Mouse (Mus musculus) hindbrain, embryonic 11.5 days (tissue): ENCODE results near the gene Tbc1d12. TPM values are rescaled to one million over a fixed set of nuclear protein-coding genes. Genes with fewer than 3 reads are reported as not detected.

Source experiments
- ATAC-seq: fragments of 200-750 bp; cut with Nextera tagmentation; 2 replicates; pipeline ENCODE4 v1.8.0; 2017; ENCODE audit warnings: mild to moderate bottlenecking, moderate TSS enrichment, moderate library complexity; ENCODE audit not compliant: low FRiP score
- DNase-seq: peaks from one replicate; pipeline ENCODE4 v3.0.0-alpha.2; 2015; ENCODE audit warnings: low spot score
- H3K27ac ChIP-seq: fragments of 300-500 bp; sonication (generic); 2 replicates; pipeline ENCODE4 v1.5.1; 2014; ENCODE audit warnings: mild to moderate bottlenecking, low read depth, low read length
- H3K27me3 ChIP-seq: fragments of 300-500 bp; sonication (generic); 2 replicates; pipeline ENCODE4 v1.6.1; 2014; ENCODE audit warnings: mild to moderate bottlenecking, low read length, moderate library complexity, mixed read lengths; ENCODE audit not compliant: control insufficient read depth, insufficient read depth
- H3K36me3 ChIP-seq: fragments of 300-500 bp; sonication (generic); 2 replicates; pipeline ENCODE4 v1.6.1; 2014; ENCODE audit warnings: mild to moderate bottlenecking, low read length, moderate library complexity, mixed read lengths; ENCODE audit not compliant: control insufficient read depth, insufficient read depth
- H3K4me1 ChIP-seq: fragments of 300-500 bp; sonication (generic); replicated peaks from 2 replicates; pipeline ENCODE4 v1.6.1; 2014; ENCODE audit warnings: low read length, mixed read lengths; ENCODE audit not compliant: control insufficient read depth, insufficient read depth
- H3K4me2 ChIP-seq: fragments of 300-500 bp; sonication (generic); replicated peaks from 2 replicates; pipeline ENCODE4 v1.6.1; 2014; ENCODE audit warnings: mild to moderate bottlenecking, low read depth, low read length
- H3K4me3 ChIP-seq: fragments of 300-500 bp; sonication (generic); 2 replicates; pipeline ENCODE4 v1.5.1; 2014; ENCODE audit warnings: low read depth, low read length
- H3K9ac ChIP-seq: fragments of 300-500 bp; sonication (generic); 2 replicates; pipeline ENCODE4 v1.6.1; 2014; ENCODE audit warnings: low read depth, low read length
- H3K9me3 ChIP-seq: fragments of 300-500 bp; sonication (generic); 2 replicates; pipeline ENCODE4 v1.6.1; 2016; ENCODE audit warnings: low read length; ENCODE audit not compliant: control insufficient read depth
- WGBS: fragments of 180-500 bp; shearing (Covaris S2); extraction: QIAGEN DNeasy Blood & Tissue Kit; methylation state at CpG from one replicate; pipeline ENCODE4 v1.1.7; 2014; 5-methylcytosine and 5-hydroxymethylcytosine counted together
- polyA plus RNA-seq: library from polyadenylated mRNA; unstranded; fragments of >200 nt; fragmentation: Nextera tagmentation; extraction: Ambion mirVana; gene quantifications from 2 replicates; pipeline ENCODE4 v1.2.1, GENCODE M21; 2014

Tbc1d12 gene
- 2.9 and 4.6 TPM in 2 replicates for polyA plus RNA-seq

- ATAC-seq = peak; percentile 95
- Histone ChIP-seq H3K36me3 (no peaks in the 10 kb centered on the region), H3K9me3 (no peaks in the 10 kb centered on the region), H3K9ac (peak within 1 kb of the TSS; percentile 83), H3K27me3 (no peaks in the 10 kb centered on the region), H3K27ac (peak within 1 kb of the TSS; percentile 80), H3K4me2 (peak within 1 kb of the TSS; percentile 57), H3K4me3 (peak within 1 kb of the TSS; percentile 82), H3K4me1 (no peaks in the 10 kb centered on the region)
- under 1% methylated on average over 73 of the region's 101 CpGs for WGBS
- peak; percentile 96 for DNase-seq
These were observed at the start of gene Tbc1d12 for GRCm38 (mm10) chr19:38836438-38837170. Tbc1d12 (plus strand) TSS chr19:38836579.

- no peak overlapping the region for H3K9ac ChIP-seq
- no peak overlapping the region for H3K4me3 ChIP-seq
- H3K9me3 ChIP-seq = no peaks in the 10 kb centered on the region
- no peaks in the 10 kb centered on the region for H3K27me3 ChIP-seq
- no peaks in the 10 kb centered on the region for H3K4me1 ChIP-seq
- no peak for ATAC-seq
- no peaks in the 10 kb centered on the region for H3K36me3 ChIP-seq
- DNase-seq = no peak
- H3K27ac ChIP-seq = no peak overlapping the region
- WGBS = 91% methylated on average over 6 of the region's 6 CpGs
- H3K4me2 ChIP-seq = no peak overlapping the region
These were observed 48.6 kb upstream of the Tbc1d12 start for GRCm38 (mm10) chr19:38787756-38788155.

- no peak overlapping the region for H3K4me3 ChIP-seq
- no peak overlapping the region for H3K27ac ChIP-seq
- no peak overlapping the region for H3K9ac ChIP-seq
- DNase-seq (no peak), ATAC-seq (no peak)
- no peak overlapping the region for H3K4me2 ChIP-seq
- no peaks in the 10 kb centered on the region for H3K9me3 ChIP-seq
- no peaks in the 10 kb centered on the region for H3K4me1 ChIP-seq
- H3K36me3 ChIP-seq = 0 out of 2 replicates have a peak, but pooled peaks cover 6% of the 10 kb centered on the region
- H3K27me3 ChIP-seq = no peaks in the 10 kb centered on the region
- 96% methylated on average over 7 of the region's 7 CpGs for WGBS
These were observed 42.8 kb upstream of the Tbc1d12 start for GRCm38 (mm10) chr19:38793563-38794045.

- whole genome bisulfite sequencing = 90% methylated on average over 5 of the region's 5 CpGs
- no peak overlapping the region for H3K4me3 ChIP-seq
- no peak overlapping the region for H3K4me2 ChIP-seq
- H3K9ac ChIP-seq = no peak overlapping the region
- H3K4me1 ChIP-seq = no peaks in the 10 kb centered on the region
- no peaks in the 10 kb centered on the region for H3K27me3 ChIP-seq
- 0 out of 2 replicates have a peak, but pooled peaks cover 6% of the 10 kb centered on the region for H3K36me3 ChIP-seq
- no peaks in the 10 kb centered on the region for H3K9me3 ChIP-seq
- no peak overlapping the region for H3K27ac ChIP-seq
- ATAC-seq = no peak
- DNase-seq = no peak
These were observed 39.8 kb upstream of the Tbc1d12 start for GRCm38 (mm10) chr19:38796546-38796945.

- Histone ChIP-seq H3K4me1 (no peaks in the 10 kb centered on the region), H3K4me3 (no peak overlapping the region), H3K27ac (no peak overlapping the region), H3K36me3 (0 out of 2 replicates have a peak, but pooled peaks cover 6% of the 10 kb centered on the region), H3K27me3 (no peaks in the 10 kb centered on the region), H3K4me2 (no peak overlapping the region), H3K9ac (no peak overlapping the region), H3K9me3 (no peaks in the 10 kb centered on the region)
- 96% methylated on average over 1 of the region's 1 CpGs for WGBS
- DNase-seq (no peak), ATAC-seq (no peak)
These were observed 38.1 kb upstream of the Tbc1d12 start for GRCm38 (mm10) chr19:38798291-38798690.

GRCm38 (mm10) chr19:38798801-38799200 is 37.6 kb upstream of the Tbc1d12 start:
- no peaks in the 10 kb centered on the region for H3K9me3 ChIP-seq
- no peaks in the 10 kb centered on the region for H3K27me3 ChIP-seq
- no peak overlapping the region for H3K27ac ChIP-seq
- no peak overlapping the region for H3K4me3 ChIP-seq
- no peak overlapping the region for H3K9ac ChIP-seq
- WGBS = 96% methylated on average over 6 of the region's 6 CpGs
- H3K4me2 ChIP-seq = no peak overlapping the region
- DNase-seq (no peak), ATAC-seq (no peak)
- H3K4me1 ChIP-seq = no peaks in the 10 kb centered on the region
- H3K36me3 ChIP-seq = 0 out of 2 replicates have a peak, but pooled peaks cover 6% of the 10 kb centered on the region

GRCm38 (mm10) chr19:38818191-38818590 is 18.2 kb upstream of the Tbc1d12 start:
- no peak for DNase-seq
- Histone ChIP-seq H3K4me3 (peak overlapping the region; percentile 69), H3K9me3 (no peaks in the 10 kb centered on the region), H3K27me3 (no peaks in the 10 kb centered on the region), H3K36me3 (no peaks in the 10 kb centered on the region), H3K4me1 (no peaks in the 10 kb centered on the region), H3K4me2 (peak overlapping the region; percentile 88), H3K9ac (peak overlapping the region; percentile 74), H3K27ac (no peak overlapping the region)
- WGBS = 47% methylated on average over 8 of the region's 8 CpGs
- no peak for ATAC-seq

- Histone ChIP-seq H3K9ac (peak within 1 kb of the TSS; percentile 74), H3K27ac (no peak within 1 kb of the TSS), H3K36me3 (no peaks in the 10 kb centered on the region), H3K4me2 (peak within 1 kb of the TSS; percentile 88), H3K27me3 (no peaks in the 10 kb centered on the region), H3K4me1 (no peaks in the 10 kb centered on the region), H3K9me3 (no peaks in the 10 kb centered on the region), H3K4me3 (peak within 1 kb of the TSS; percentile 69)
- WGBS = under 1% methylated on average over 38 of the region's 38 CpGs
- ATAC-seq (peak; percentile 99), DNase-seq (peak; percentile 97)
These were observed 17.5 kb upstream of the Tbc1d12 start, which contains the start of gene Noc3l for GRCm38 (mm10) chr19:38818766-38819426. Noc3l (minus strand) TSS chr19:38819237.
